Comparison of ENCODE assay signal across 24 mouse cellular contexts in genomic region chr3:123089297-123090020, GRCm38 (mm10). TPM values are rescaled to one million over a fixed set of nuclear protein-coding genes. Genes with fewer than 3 reads are reported as not detected.
DNase-seq lines count a peak whose midpoint lies in the region; ATAC-seq and TF ChIP-seq lines count a peak whose summit lies in the region.
"Had no signal": no experiment of that assay in that cellular context is flagged by ENCODE, and none has a peak within 500 bp of the region (broad histone marks: within the 10 kb centered on the region; RNA-seq: fewer than 3 reads in every experiment).

No protein-coding gene starts in this region.

- H3K27me3 ChIP-seq in heart, embryonic 13.5 days (replicated peaks): no peaks in the 10 kb centered on the region
- no peaks in the 10 kb centered on the region for H3K27me3 ChIP-seq in heart, embryonic 11.5 days (ENCODE audit: control insufficient read depth, insufficient read depth, low read length)
- no peaks in the 10 kb centered on the region for H3K27me3 ChIP-seq in stomach, embryonic 14.5 days (ENCODE audit: control insufficient read depth, insufficient read depth, low read length)
- no peaks in the 10 kb centered on the region for H3K27me3 ChIP-seq in stomach, postnatal 0 days (ENCODE audit: control insufficient read depth, insufficient read depth, low read length)
- H3K27me3 ChIP-seq: embryonic facial prominence, embryonic 13.5 days; forebrain, embryonic 12.5 days; heart, embryonic 15.5 days; hindbrain, embryonic 13.5 days had no signal

- no peak for TF ChIP-seq CTCF in gastrocnemius, adult 2 months (IDR thresholded peaks at IDR 0.05)
- no peak for TF ChIP-seq CTCF in stomach, postnatal 0 days (IDR thresholded peaks at IDR 0.05; ENCODE audit: low read depth)

- ATAC-seq in heart, embryonic 13.5 days (ENCODE audit: extremely low read depth, insufficient number of reproducible peaks, low FRiP score, low TSS enrichment): no peak
- ATAC-seq in heart, embryonic 11.5 days (replicated peaks; ENCODE audit: insufficient number of reproducible peaks, low FRiP score, low TSS enrichment): no peak
- peak; percentile 42; the same call in 1 of the 2 replicates for ATAC-seq in stomach, embryonic 14.5 days (ENCODE audit: insufficient number of reproducible peaks, insufficient read depth, low FRiP score, low read depth)
- ATAC-seq in stomach, postnatal 0 days (ENCODE audit: low FRiP score, low TSS enrichment): peak; percentile 74
- ATAC-seq: forebrain, embryonic 16.5 days; hindbrain, postnatal 0 days; intestine, embryonic 16.5 days had no signal

- no peak overlapping the region for H3K4me2 ChIP-seq in heart, embryonic 13.5 days
- H3K4me2 ChIP-seq in heart, embryonic 11.5 days: no peak overlapping the region
- H3K4me2 ChIP-seq in stomach, embryonic 14.5 days (replicated peaks; ENCODE audit: low read depth, low read length): no peak overlapping the region
- no peak overlapping the region for H3K4me2 ChIP-seq in stomach, postnatal 0 days (replicated peaks; ENCODE audit: low read depth)
- H3K4me2 ChIP-seq: embryonic facial prominence, embryonic 13.5 days; forebrain, embryonic 12.5 days; heart, embryonic 15.5 days; hindbrain, embryonic 13.5 days had no signal

- 66% methylated on average over 11 of the region's 11 CpGs for WGBS in heart, embryonic 13.5 days
- 67% methylated on average over 11 of the region's 11 CpGs for WGBS in heart, embryonic 11.5 days (ENCODE audit: insufficient replicate concordance)
- 76% methylated on average over 11 of the region's 11 CpGs for WGBS in stomach, embryonic 14.5 days
- WGBS in stomach, postnatal 0 days: 66% methylated on average over 11 of the region's 11 CpGs

- H3K27ac ChIP-seq in gastrocnemius, adult 2 months: peak overlapping the region; percentile 90
- H3K27ac ChIP-seq in heart, embryonic 13.5 days (replicated peaks): peak overlapping the region; percentile 16; the same call in 1 of the 2 replicates
- H3K27ac ChIP-seq in heart, embryonic 11.5 days (ENCODE audit: low read depth, low read length): no peak overlapping the region
- no peak overlapping the region; the same call in 1 of the 2 replicates for H3K27ac ChIP-seq in stomach, embryonic 14.5 days (ENCODE audit: low read length)
- peak overlapping the region; percentile 45; the same call in 1 of the 2 replicates for H3K27ac ChIP-seq in stomach, postnatal 0 days (replicated peaks)
- H3K27ac ChIP-seq: embryonic facial prominence, embryonic 13.5 days; forebrain, embryonic 12.5 days; heart, embryonic 15.5 days; hindbrain, embryonic 13.5 days; hindbrain, postnatal 0 days had no signal

- peaks cover 48% of the 10 kb centered on the region for H3K4me1 ChIP-seq in heart, embryonic 13.5 days
- H3K4me1 ChIP-seq in heart, embryonic 11.5 days (ENCODE audit: control insufficient read depth, insufficient read depth, low read length): peaks cover 23% of the 10 kb centered on the region
- H3K4me1 ChIP-seq in stomach, embryonic 14.5 days (ENCODE audit: control insufficient read depth, insufficient read depth, low read length): no peaks in the 10 kb centered on the region
- peaks cover 4% of the 10 kb centered on the region; the same call in 1 of the 2 replicates for H3K4me1 ChIP-seq in stomach, postnatal 0 days (replicated peaks; ENCODE audit: control insufficient read depth, insufficient read depth)

- no peak for TF ChIP-seq EP300 in stomach, postnatal 0 days (optimal IDR thresholded peaks at IDR 0.05)

- DNase-seq in gastrocnemius, adult 2 months: peak; percentile 22
- no peak for DNase-seq in gastrocnemius, postnatal 10 days
- DNase-seq in stomach, postnatal 0 days (ENCODE audit: low spot score): peak; percentile 55
- DNase-seq in left cerebral cortex, postnatal 4 days: no peak
- DNase-seq: adrenal gland, postnatal 10 days; cerebellum, adult 11 months; cerebellum, adult 8-10 months; cerebellum, postnatal 14 days; embryo, embryonic 11 days; gastrocnemius, postnatal 25 days; heart, postnatal 4 days had no signal

- H3K4me3 ChIP-seq in gastrocnemius, adult 2 months: no peak overlapping the region
- H3K4me3 ChIP-seq in heart, embryonic 13.5 days: no peak overlapping the region
- H3K4me3 ChIP-seq in heart, embryonic 11.5 days (ENCODE audit: low read depth, low read length): no peak overlapping the region
- H3K4me3 ChIP-seq in stomach, embryonic 14.5 days (ENCODE audit: low read depth, low read length): no peak overlapping the region
- H3K4me3 ChIP-seq in stomach, postnatal 0 days (ENCODE audit: low read depth, low read length): no peak overlapping the region
- H3K4me3 ChIP-seq: embryonic facial prominence, embryonic 13.5 days; forebrain, embryonic 12.5 days; heart, embryonic 15.5 days; hindbrain, embryonic 13.5 days had no signal

- no peaks in the 10 kb centered on the region for H3K9me3 ChIP-seq in heart, embryonic 13.5 days
- H3K9me3 ChIP-seq in heart, embryonic 11.5 days (replicated peaks; ENCODE audit: control insufficient read depth, low read length): no peaks in the 10 kb centered on the region
- H3K9me3 ChIP-seq in stomach, embryonic 14.5 days (ENCODE audit: control insufficient read depth, low read depth, low read length): no peaks in the 10 kb centered on the region
- H3K9me3 ChIP-seq in stomach, postnatal 0 days (ENCODE audit: control insufficient read depth, low read length): no peaks in the 10 kb centered on the region
- H3K9me3 ChIP-seq: embryonic facial prominence, embryonic 13.5 days; forebrain, embryonic 12.5 days; heart, embryonic 15.5 days; hindbrain, embryonic 13.5 days had no signal

- no peak overlapping the region for H3K9ac ChIP-seq in heart, embryonic 13.5 days
- no peak overlapping the region for H3K9ac ChIP-seq in heart, embryonic 11.5 days (ENCODE audit: low read depth, low read length)
- no peak overlapping the region for H3K9ac ChIP-seq in stomach, embryonic 14.5 days (replicated peaks; ENCODE audit: low read depth, low read length)
- H3K9ac ChIP-seq in stomach, postnatal 0 days (ENCODE audit: low read length): no peak overlapping the region
- H3K9ac ChIP-seq: embryonic facial prominence, embryonic 13.5 days; forebrain, embryonic 12.5 days; heart, embryonic 15.5 days; hindbrain, embryonic 13.5 days had no signal

- no peaks in the 10 kb centered on the region for H3K36me3 ChIP-seq in heart, embryonic 13.5 days
- no peaks in the 10 kb centered on the region for H3K36me3 ChIP-seq in heart, embryonic 11.5 days (ENCODE audit: control insufficient read depth, insufficient read depth, low read length)
- no peaks in the 10 kb centered on the region for H3K36me3 ChIP-seq in stomach, embryonic 14.5 days (ENCODE audit: control insufficient read depth, insufficient read depth, low read length)
- H3K36me3 ChIP-seq in stomach, postnatal 0 days (ENCODE audit: control insufficient read depth, insufficient read depth, low read length): no peaks in the 10 kb centered on the region
- H3K36me3 ChIP-seq: embryonic facial prominence, embryonic 13.5 days; forebrain, embryonic 12.5 days; heart, embryonic 15.5 days; hindbrain, embryonic 13.5 days had no signal

- intact Hi-C loops in gastrocnemius, adult 2 months (cut with DNase I): loop anchor here (5.0 kb wide), 1 partner anchor 52 kb away; the partner anchor contains the start of gene Myoz2
- intact Hi-C loops in left cerebral cortex, postnatal 4 days (cut with DNase I): no loop called here

RNA-seq across cellular contexts. Expression of gene Myoz2, which starts 54.6 kb away (rescaled TPM):
- total RNA-seq in gastrocnemius, adult 2 months (2021): 100 to 1,000 TPM; 281 to 748 TPM
- total RNA-seq in gastrocnemius, postnatal 10 days (2021): 100 to 1,000 TPM; 268 to 314 TPM
- polyA plus RNA-seq in heart, embryonic 13.5 days (2015; fragmentation: Nextera tagmentation; extraction: Ambion mirVana): 166 and 204 TPM in 2 replicates
- polyA plus RNA-seq in heart, embryonic 11.5 days (2014; fragmentation: Nextera tagmentation; extraction: Ambion mirVana): 100 and 111 TPM in 2 replicates
- polyA plus RNA-seq in stomach, embryonic 14.5 days (2014; fragmentation: Nextera tagmentation; extraction: Ambion mirVana): 0.17 TPM in 1 of 2 replicates, not detected in the other
- polyA plus RNA-seq in stomach, postnatal 0 days (2015; fragmentation: Nextera tagmentation; extraction: Ambion mirVana): 1.1 and 1.2 TPM in 2 replicates
- not detected for total RNA-seq in left cerebral cortex, postnatal 4 days (2021)
- total RNA-seq: common myeloid progenitor, adult 5-6 weeks; granulocyte monocyte progenitor cell, adult 5-6 weeks; hindbrain, postnatal 0 days; MEL had no signal
- polyA plus RNA-seq: forebrain, embryonic 12.5 days; forebrain, embryonic 16.5 days; hindbrain, postnatal 0 days had no signal

Comparison
In these comparisons a context has a peak if more than half of its experiments do, and no peak if none do; other contexts are left out.
1. DNase-seq: peak in gastrocnemius, adult 2 months (single experiment) and stomach, postnatal 0 days (single experiment); none in gastrocnemius, postnatal 10 days (single experiment) and left cerebral cortex, postnatal 4 days (single experiment).
2. H3K27ac ChIP-seq: peak in gastrocnemius, adult 2 months (single experiment), heart, embryonic 13.5 days (single experiment) and stomach, postnatal 0 days (single experiment); none in heart, embryonic 11.5 days (single experiment) and stomach, embryonic 14.5 days (single experiment).
3. ATAC-seq: peak in stomach, embryonic 14.5 days (single experiment) and stomach, postnatal 0 days (single experiment); none in heart, embryonic 13.5 days (single experiment) and heart, embryonic 11.5 days (single experiment).
4. RNA of gene Myoz2, which starts 54.6 kb away (polyA plus RNA-seq): 166 to 204 TPM in heart, embryonic 13.5 days and 100 to 111 TPM in heart, embryonic 11.5 days; 1.1 to 1.2 TPM in stomach, postnatal 0 days and 0.17 TPM in stomach, embryonic 14.5 days; every median in the first group is over 10 times any median in the second.